Mouse (Mus musculus) heart, adult 2 months (tissue): Measurements from ENCODE around the gene Hoxd11. TPM values are rescaled to one million over a fixed set of nuclear protein-coding genes. Genes with fewer than 3 reads are reported as not detected.
A peak's percentile ranks its signal among the peaks of the same experiment; 100 is the strongest.

Experiments used
- DNase-seq, 2 experiments: peaks; one replicate each; pipeline ENCODE4 v3.0.0; 2021
- H3K27ac ChIP-seq: fragments of 200-600 bp; 2 replicates; pipeline ENCODE4 v1.8.1; 2022
- H3K27me3 ChIP-seq: fragments of 200-500 bp; 2 replicates; pipeline ENCODE4 v1.6.1; 2012; ENCODE audit warnings: mild to moderate bottlenecking, low read length, inconsistent platforms, mixed read lengths; ENCODE audit not compliant: control insufficient read depth, insufficient read depth
- H3K36me3 ChIP-seq: fragments of 200-500 bp; 2 replicates; pipeline ENCODE4 v1.6.1; 2012; ENCODE audit warnings: low read length, inconsistent platforms; ENCODE audit not compliant: control insufficient read depth, insufficient read depth
- H3K4me1 ChIP-seq: fragments of 200-500 bp; 2 replicates; pipeline ENCODE4 v1.6.1; 2011; ENCODE audit warnings: low read length; ENCODE audit not compliant: control insufficient read depth, insufficient read depth
- H3K4me3 ChIP-seq: fragments of 200-600 bp; 2 replicates; pipeline ENCODE4 v1.8.1; 2022
- H3K79me2 ChIP-seq: fragments of 200-500 bp; replicated peaks from 2 replicates; pipeline ENCODE4 v1.6.1; 2012; ENCODE audit warnings: mild to moderate bottlenecking, inconsistent platforms, low read length, moderate library complexity, mixed read lengths; ENCODE audit not compliant: control insufficient read depth, insufficient read depth
- H3K9ac ChIP-seq: fragments of 200-500 bp; 2 replicates; pipeline ENCODE4 v1.6.1; 2012; ENCODE audit warnings: low read depth, mild to moderate bottlenecking, control low read depth, inconsistent platforms, low read length, mixed read lengths
- CTCF ChIP-seq: fragments of 200-600 bp; IDR thresholded peaks from 2 replicates; pipeline ENCODE4 v1.8.1; 2022; ENCODE audit warnings: antibody characterized with exemption, mild to moderate bottlenecking, moderate library complexity
- EP300 ChIP-seq: fragments of 200-500 bp; IDR thresholded peaks from 2 replicates; pipeline ENCODE4 v1.6.1; 2011; ENCODE audit warnings: low read depth, low read length, control low read depth; ENCODE audit not compliant: insufficient read depth
- POLR2A ChIP-seq: fragments of 200-500 bp; IDR thresholded peaks from 2 replicates; pipeline ENCODE4 v1.6.1; 2011; ENCODE audit warnings: mild to moderate bottlenecking, low read depth, low read length, control low read depth; ENCODE audit not compliant: insufficient read depth
- WGBS: fragments of 180-500 bp; shearing (Covaris S2); methylation state at CpG from one replicate; pipeline ENCODE4 v1.1.7; 2018; 5-methylcytosine and 5-hydroxymethylcytosine counted together
- intact Hi-C: fragments of 180-260 bp; cut with DNase I; formaldehyde crosslinking; loops from one replicate; pipeline ENCODE4 v1.15.1; 2025
- polyA plus RNA-seq: library from polyadenylated mRNA; depleted of rRNA; stranded (reverse); fragments of >200 nt; gene quantifications from 2 replicates; pipeline ENCODE4 v1.2.3, GENCODE M21; 2012
- total RNA-seq, 2 experiments: library from RNA; stranded (reverse); gene quantifications; 2 replicates each; pipeline ENCODE4 v1.2.3; 2021

The Hoxd11 gene
- total and polyA plus RNA-seq, 3 experiments, result not detected

DNA sequence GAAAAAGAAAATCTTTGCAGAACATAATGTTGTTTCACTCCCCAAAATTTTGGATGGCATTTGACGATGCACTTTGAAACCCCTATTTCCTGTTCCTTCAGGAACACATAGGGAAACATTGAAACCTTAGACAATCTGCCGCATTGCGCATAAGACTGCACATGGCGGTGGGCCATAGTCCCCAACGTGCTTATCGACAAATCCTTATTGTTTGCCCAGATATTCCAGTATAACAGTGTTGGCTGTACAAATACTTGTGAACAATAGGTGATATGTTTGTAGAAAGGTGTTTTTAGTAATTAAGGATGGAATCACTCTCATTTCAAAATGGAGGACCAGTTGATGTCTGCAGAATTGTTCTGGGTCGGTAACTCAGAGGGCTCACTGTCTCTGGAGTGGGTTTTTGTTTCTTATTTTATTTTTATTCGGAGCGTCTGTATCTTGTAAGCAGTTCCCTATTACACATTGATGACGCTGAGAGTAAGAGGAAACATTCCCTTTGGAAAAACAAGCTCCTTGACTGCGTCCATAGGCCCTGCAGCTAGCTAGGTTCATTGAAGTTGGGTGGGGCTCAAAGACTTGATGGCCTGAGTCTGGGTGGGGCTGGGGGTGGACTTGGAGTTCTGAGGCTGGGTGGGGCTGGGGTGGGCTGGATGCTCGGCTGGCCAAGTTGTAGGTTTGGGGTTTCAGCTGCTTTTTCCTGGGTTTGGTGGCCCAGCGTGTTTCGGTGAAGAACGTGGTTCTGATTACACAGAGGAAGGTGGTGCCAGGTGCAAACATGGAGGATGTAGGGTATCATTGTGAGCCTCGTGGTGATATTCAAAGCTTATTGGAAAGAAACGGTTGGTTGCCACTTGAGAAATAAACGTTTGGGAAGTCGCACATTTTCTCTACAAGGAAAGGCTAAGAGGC lies 34.1 kb downstream of the Hoxd11 start:
- peak in 1 of 2 experiments; percentile 18 for DNase-seq
- TF ChIP-seq EP300, result no peak
- no peak for TF ChIP-seq POLR2A
- TF ChIP-seq CTCF, result no peak
- Histone ChIP-seq H3K4me1 (no peaks in the 10 kb centered on the region), H3K27ac (no peak overlapping the region), H3K9ac (no peak overlapping the region), H3K27me3 (peaks cover 24% of the 10 kb centered on the region), H3K36me3 (no peaks in the 10 kb centered on the region), H3K79me2 (no peaks in the 10 kb centered on the region), H3K4me3 (no peak overlapping the region)
- intact Hi-C loops, result no loop called here
- 15% methylated on average over 19 of the region's 19 CpGs for WGBS

- Histone ChIP-seq H3K9ac (no peak overlapping the region), H3K79me2 (no peaks in the 10 kb centered on the region), H3K36me3 (no peaks in the 10 kb centered on the region), H3K27ac (no peak overlapping the region), H3K27me3 (peaks cover 24% of the 10 kb centered on the region), H3K4me1 (no peaks in the 10 kb centered on the region), H3K4me3 (no peak overlapping the region)
- TF ChIP-seq EP300, result no peak
- TF ChIP-seq POLR2A, result no peak
- TF ChIP-seq CTCF, result no peak
- no peak for DNase-seq
- WGBS, result 19% methylated on average over 18 of the region's 18 CpGs
- intact Hi-C loops, result no loop called here
These were observed 34.9 kb downstream of the Hoxd11 start for GRCm38 (mm10) chr2:74714156-74714789.

- Histone ChIP-seq H3K4me1 (no peaks in the 10 kb centered on the region), H3K27ac (no peak overlapping the region), H3K4me3 (no peak overlapping the region), H3K27me3 (peaks cover 23% of the 10 kb centered on the region), H3K79me2 (no peaks in the 10 kb centered on the region), H3K9ac (no peak overlapping the region), H3K36me3 (no peaks in the 10 kb centered on the region)
- WGBS, result 15% methylated on average over 14 of the region's 14 CpGs
- TF ChIP-seq POLR2A, result no peak
- TF ChIP-seq EP300, result no peak
- TF ChIP-seq CTCF, result no peak
- intact Hi-C loops, result loop anchor here (1.0 kb wide), 2 partner anchors 340 to 423 kb away; no protein-coding TSS in a partner anchor
- DNase-seq, result no peak
These were observed 35.5 kb downstream of the Hoxd11 start for GRCm38 (mm10) chr2:74714881-74715280.

DNA sequence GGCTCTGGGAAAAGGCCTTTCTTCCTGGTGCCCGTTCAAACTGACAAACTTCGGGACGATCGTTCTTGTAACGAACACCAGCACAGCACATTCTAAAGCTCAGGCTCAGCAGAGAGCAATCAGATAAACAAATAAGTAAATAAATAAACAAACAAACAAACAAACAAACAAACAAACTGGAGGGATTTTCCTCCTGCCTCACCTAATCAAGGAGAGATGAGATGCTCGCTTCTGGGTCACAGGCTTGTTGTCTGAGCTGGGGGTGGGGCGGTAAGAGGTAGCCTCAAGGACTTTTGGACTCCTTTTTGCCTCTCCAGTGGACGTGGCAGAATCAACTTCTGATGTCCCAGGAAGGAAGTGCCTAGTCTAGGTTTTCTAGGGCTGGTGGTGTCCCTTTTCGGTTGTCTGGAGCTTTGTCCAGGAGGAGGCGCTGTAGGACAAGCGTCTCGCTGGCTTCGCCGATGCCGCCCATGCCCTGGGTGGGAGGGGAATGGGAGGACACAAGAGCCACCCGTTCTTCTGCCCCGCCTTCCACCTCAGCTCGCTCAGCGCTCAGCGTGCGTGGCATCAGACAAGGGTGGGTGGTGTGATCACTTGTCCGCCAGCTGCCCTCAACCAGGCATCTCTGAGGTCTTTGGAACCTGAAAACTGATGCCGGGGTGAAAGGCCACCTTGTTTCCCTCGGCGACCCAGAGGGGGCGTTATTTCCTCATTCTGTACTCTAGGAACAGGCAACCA lies 36.3 kb downstream of the Hoxd11 start:
- no peak for TF ChIP-seq POLR2A
- peak; percentile 60; the same call in 1 of the 2 replicates for TF ChIP-seq EP300
- TF ChIP-seq CTCF, result peak; percentile 88
- DNase-seq, result peak; percentile 75 to 85
- WGBS, result 5% methylated on average over 26 of the region's 26 CpGs
- Histone ChIP-seq H3K27ac (no peak overlapping the region), H3K9ac (no peak overlapping the region), H3K79me2 (no peaks in the 10 kb centered on the region), H3K36me3 (no peaks in the 10 kb centered on the region), H3K4me3 (no peak overlapping the region), H3K4me1 (no peaks in the 10 kb centered on the region), H3K27me3 (peaks cover 21% of the 10 kb centered on the region)
- intact Hi-C loops, result loop anchor here (1.0 kb wide), 3 partner anchors 249 to 423 kb away; no protein-coding TSS in a partner anchor

DNA sequence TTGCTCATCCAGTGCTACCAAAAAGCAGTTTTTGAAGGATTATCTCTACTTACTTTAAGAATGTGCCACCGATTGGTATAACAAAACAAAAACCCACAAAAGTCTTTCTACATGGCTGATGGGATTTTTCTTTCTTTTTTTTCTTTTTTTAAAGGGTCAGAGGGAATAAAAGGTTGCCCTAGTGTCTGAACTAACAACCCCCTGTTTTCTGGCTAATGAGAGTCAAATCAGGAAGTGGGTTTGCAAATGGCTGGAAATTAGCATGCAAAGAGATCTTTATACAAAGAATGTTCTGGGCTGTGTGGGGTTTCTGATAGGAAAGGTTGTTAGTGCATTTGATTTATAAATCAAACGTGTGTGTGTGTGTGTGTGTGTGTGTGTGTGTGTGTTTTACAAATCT lies 41.0 kb downstream of the Hoxd11 start:
- Histone ChIP-seq H3K36me3 (no peaks in the 10 kb centered on the region), H3K27ac (no peak overlapping the region), H3K9ac (no peak overlapping the region), H3K27me3 (peaks cover 16% of the 10 kb centered on the region), H3K79me2 (no peaks in the 10 kb centered on the region), H3K4me1 (no peaks in the 10 kb centered on the region), H3K4me3 (no peak overlapping the region)
- TF ChIP-seq POLR2A, result no peak
- TF ChIP-seq EP300, result no peak
- TF ChIP-seq CTCF, result no peak
- WGBS, result 21% methylated on average over 2 of the region's 2 CpGs
- no peak for DNase-seq
- intact Hi-C loops, result no loop called here
